Mouse (Mus musculus) gastrocnemius, postnatal 4 days (tissue): ENCODE data around the gene Prdm11. TPM values are rescaled to one million over a fixed set of nuclear protein-coding genes. Genes with fewer than 3 reads are reported as not detected.

Experiments
- DNase-seq, 2 experiments: peaks; one replicate each; pipeline ENCODE4 v3.0.0; 2021 to 2022; ENCODE audit warnings: low spot score in 2 of 2, mixed read lengths in 2 of 2
- total RNA-seq, 2 experiments: library from RNA; stranded (reverse); gene quantifications; 2 replicates each; pipeline ENCODE4 v1.2.3; 2021

The Prdm11 gene
- total RNA-seq, 2 experiments from 2014 or later, result 6.7 TPM

DNA sequence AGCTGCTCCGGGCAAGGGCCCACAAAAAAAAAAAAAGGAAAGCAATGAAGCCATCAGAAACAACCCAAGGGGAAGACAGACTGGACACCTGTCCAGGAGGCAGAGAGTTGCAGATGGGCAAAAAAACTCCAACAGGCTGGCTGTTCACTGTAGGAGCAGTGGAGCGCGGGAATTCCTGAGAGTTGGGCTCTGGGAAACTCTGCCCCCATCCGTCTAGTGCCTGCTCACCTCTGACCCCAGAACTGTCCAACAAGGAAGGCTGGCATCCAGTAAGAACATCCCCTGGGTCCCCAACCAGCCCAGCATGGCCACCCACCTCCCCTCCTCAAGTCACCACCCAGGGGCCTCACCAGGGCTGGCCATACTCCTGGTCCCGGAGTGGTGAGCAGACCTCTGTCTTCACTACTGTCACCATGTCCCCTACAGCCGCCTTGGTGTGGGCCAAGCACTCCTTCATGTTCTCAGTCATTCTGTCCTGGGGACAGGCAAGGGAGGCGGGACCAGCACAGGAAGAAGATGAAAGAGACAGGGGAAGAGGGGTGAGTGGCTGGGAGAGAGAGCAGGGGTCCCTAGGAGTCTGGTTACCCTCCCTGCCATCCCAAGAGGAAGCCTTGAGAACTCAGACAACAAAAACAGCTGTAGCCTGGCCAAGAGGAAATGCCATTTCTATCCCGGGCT, 32.4 kb downstream of the Prdm11 start:
- DNase-seq, result no peak

- no peak for DNase-seq
Measured at GRCm38 (mm10) chr2:93012976-93013375, 33.0 kb downstream of the Prdm11 start.

GRCm38 (mm10) chr2:93011933-93012332, 34.0 kb downstream of the Prdm11 start:
- no peak for DNase-seq

GRCm38 (mm10) chr2:93011465-93011864, 34.5 kb downstream of the Prdm11 start:
- DNase-seq, result no peak

DNA sequence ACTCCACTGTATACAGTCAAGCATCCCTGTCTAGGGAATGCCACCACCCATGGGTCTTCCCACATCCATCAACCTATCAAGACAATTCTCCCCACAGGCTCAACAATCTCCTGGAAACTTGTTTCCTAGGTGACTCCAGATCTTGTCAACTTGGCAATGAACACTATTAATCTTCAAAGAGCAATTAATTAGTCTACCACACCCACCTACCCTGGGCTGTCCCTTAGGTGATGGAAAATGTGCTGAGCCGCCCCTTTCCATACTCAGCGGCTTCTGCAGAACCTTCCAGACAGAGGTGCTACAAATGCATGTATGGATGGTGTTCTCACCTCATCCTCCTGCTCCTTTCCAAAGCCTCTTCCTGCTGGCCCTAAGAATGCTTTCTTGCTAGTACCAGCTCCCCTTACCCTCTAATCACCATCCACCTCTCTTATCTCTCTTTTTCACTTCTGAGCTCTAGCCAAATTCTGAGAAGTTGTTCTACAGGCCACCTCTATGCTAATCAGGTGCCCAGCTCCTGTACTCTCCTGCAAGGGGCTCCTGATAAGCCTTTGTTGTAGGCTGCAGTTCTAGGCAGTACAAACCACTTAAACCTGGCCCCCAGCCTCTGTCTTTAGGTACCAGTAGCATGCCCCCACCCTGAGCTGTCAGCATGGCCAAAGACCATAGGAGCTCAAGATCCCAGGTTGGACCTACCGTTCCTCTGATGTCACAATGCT, 37.8 kb downstream of the Prdm11 start:
- no peak for DNase-seq

- no peak for DNase-seq
Measured at GRCm38 (mm10) chr2:93005028-93005427, 40.9 kb downstream of the Prdm11 start.

DNA sequence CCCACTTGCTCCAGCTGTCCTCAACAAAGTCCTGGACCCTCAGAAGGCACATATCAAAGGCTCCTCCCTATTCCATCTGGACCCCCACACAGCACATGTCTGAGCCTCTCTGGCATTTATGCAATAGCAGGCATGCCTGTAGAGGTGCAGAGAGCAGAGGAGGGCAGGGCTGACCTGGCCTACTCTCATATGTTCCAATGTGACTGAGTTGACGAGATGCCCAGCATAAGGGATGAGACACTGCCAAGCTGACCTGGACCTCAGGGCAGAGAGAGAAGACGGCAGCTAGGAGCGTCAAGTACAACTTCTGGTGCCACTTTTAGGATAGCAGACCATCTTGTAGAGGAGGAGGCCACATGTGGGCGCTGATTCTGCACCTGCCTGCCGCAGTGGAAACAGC, 54.0 kb downstream of the Prdm11 start:
- no peak for DNase-seq

DNA sequence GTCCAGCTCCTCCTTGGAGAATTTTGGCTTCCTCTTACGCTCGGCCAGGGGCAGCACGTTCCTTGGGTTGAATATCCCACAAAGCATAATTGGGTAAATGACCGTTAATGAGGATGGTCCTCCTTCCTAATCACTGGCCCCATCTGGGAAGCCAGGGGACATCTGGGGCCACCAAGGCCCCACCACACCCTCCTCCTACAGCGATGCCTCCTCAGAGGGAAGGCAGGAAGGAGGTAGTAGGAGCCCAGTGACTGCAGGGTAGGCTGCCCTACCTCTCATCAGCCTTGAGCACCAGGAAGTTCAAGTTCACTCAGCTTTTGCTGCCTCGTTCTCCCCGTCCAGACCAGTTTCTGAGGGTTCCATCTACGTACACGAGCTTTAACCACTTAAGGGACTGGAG, 56.4 kb downstream of the Prdm11 start:
- no peak for DNase-seq

DNA sequence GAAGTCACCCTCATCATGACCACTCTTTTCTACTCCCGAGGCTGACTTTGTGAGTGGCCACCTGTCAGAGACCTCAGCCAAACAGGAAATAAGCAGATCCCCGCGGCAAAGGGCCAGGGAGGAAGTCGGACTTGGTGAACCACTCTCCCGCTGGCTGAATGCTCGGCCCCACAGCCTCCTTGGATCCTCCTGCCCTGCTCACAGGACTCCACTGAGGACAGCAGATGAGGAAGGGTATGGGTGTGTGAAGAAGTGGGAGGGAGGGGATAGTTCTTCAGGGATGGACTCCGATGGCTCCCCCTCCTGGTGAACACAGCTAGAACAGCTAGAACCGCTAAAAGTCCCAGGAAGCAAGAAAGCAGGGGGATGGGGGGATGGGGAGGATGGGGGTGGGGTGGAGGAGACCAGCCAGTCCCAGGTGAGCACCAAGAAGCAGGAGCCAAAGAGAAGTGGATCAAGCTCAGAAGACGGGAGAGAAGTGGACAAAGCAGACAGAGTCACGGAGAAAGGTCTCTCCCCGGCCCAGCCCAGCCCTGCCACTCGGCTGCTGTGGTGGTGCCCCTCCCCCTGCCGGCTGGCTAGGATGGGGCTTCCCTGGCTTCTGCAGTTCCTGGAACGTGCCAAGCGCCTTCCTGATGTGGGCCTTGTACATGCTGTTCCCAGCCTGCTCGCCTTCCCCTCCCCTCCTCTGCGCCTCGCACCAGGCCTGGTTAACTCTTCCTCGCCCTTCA, 57.9 kb downstream of the Prdm11 start:
- DNase-seq, result peak; percentile 50 to 69

DNA sequence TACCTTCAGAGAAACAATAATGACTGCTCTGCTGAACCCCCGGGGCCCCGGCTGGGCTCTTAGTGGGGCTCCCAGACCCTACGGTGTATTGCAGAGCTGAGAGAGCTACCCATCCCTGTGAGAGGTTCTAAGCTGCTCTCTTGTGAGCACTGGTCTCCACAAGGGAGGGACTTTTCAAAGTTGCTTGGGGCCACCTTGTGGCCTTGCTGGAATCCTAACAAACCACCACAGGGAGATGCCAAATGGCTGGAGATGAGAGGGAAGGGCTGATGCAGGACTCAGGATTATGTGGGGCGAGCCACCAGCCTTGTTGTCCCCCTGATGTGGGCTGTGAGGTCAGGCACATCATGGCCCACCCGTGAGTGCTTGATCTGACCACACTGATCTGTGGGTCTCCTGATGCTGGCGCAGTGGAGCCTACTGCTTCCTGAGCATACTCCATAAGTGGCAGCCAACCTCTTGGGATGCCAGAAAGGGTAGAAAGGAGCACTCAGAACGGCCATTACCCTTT, 58.8 kb downstream of the Prdm11 start:
- DNase-seq, result no peak

DNA sequence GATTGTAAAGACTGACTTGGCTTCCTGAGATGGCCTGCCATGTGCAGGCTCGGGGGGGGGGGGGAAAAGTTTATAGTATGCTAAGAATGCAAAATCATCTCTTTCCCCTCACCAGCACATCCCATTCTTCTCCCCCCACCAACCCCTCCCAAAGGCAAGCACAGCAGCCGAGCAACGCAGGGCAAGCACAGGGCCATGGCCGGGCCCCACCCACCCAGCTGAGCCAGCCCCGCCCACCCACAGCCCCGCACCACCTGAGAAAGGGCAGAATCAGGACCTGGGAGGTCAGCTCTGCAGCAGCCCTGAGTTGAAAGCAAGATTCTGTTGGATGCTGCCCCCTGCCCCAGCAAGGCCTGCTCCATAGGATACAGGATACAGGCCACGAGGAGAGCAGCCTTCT, 60.4 kb downstream of the Prdm11 start:
- DNase-seq, result no peak

- no peak for DNase-seq
Measured at GRCm38 (mm10) chr2:92985171-92985570, 60.8 kb downstream of the Prdm11 start.

- no peak for DNase-seq
Measured at GRCm38 (mm10) chr2:92984321-92985108, 61.5 kb downstream of the Prdm11 start.

DNA sequence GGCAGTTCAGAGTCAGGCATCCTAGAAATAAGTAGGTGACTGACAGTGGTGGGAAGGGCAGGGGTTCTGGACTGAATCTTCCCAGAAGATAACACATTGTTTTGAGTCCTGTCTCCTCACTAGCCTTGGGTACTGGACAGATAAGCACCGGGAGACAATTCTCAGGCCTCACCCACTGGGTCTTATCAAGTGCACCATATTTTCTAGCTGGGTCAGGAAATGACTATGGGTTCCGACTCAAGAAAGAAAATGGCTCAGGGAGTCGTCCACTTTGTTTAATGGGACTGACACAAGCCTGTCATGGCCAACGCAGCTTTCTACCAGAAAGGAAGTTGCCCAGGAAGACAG, 62.7 kb downstream of the Prdm11 start:
- DNase-seq, result no peak

DNA sequence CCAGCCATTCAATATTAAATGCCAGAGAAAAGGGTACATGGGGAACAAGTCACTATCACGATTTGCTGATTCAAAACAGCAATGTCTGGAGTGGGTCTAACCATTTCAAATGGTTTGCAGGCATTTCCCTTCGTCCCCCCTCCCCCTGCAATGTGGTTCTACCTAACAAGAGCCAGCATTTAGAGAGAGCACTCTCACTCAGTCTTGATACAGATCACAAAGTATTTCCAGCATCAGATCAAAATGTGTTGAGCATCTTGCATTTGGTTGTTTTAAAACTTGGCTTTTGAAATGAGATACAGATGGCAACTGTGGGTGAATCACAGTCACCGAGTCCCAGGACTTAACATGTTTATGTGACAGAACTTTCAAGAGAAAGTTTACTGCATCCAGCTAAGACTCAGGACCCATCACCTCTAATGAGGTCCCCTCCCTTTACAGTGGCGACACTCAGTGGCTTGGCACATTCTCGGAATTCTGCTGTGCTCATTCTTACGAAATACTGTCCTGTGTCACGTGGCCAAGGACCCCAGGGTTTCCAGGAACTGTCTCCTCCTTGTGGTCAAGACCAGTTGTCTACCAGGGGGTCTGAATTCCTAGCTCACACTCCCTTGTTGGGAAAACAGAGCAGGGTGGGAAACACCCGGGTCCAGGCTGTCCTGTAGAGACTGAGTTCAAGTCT, 63.2 kb downstream of the Prdm11 start:
- DNase-seq, result no peak

DNA sequence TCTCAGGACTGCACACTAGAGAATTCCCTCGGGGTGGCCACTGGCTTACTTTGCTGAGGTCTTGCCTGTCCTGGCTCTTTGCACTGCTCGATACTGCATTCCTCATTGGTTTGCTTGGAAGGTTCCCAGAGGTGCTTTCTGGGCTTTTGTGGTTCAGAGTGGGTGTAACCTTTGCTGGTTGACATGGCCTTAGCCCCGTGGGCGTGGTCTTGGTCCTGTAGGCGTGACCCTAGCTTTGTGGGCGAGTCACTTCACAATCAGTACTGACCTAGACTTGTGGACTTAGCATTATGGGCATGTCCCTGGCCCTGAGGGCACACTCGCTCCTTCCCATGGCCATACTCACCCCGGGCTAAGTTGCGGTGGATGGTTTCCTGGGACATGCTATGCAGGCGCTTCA, 65.8 kb downstream of the Prdm11 start:
- DNase-seq, result no peak

GRCm38 (mm10) chr2:92975031-92975790, 70.8 kb downstream of the Prdm11 start:
- no peak for DNase-seq

- no peak for DNase-seq
Measured at GRCm38 (mm10) chr2:92973646-92974045, 72.3 kb downstream of the Prdm11 start.

- DNase-seq, result no peak
Measured at GRCm38 (mm10) chr2:92972071-92972470, 73.9 kb downstream of the Prdm11 start.

- no peak for DNase-seq
Measured at GRCm38 (mm10) chr2:92971536-92971935, 74.4 kb downstream of the Prdm11 start.
